Mouse (Mus musculus): Measurements from ENCODE around the gene Col6a5. TPM values are rescaled to one million over a fixed set of nuclear protein-coding genes. Genes with fewer than 3 reads are reported as not detected.

The Col6a5 gene
- polyA plus RNA-seq, 1 experiment from 2014 or later, result 0.04 TPM

DNA sequence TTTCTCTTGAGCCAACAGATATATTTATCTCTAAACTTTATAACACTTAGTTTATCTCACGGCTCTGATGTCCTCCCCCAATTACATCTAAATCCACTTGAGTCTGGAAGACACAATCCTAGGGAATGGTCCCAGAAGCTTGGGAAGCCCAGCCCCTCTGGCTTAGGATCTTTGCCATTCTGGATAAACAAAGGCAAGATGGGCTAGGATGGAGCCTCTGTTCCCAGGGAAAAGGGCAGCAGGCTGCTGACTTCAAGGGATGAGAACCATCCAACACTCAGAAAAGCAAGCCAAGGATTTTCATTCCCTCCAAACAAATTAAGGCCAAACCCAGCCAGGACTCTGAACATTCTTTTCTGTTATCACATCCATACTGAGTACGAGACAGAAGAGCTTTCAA is 51.1 kb downstream of the Col6a5 start:
- WGBS, result 84% methylated on average over 2 of the region's 2 CpGs
- no peaks in the 10 kb centered on the region for H3K4me1 ChIP-seq

DNA sequence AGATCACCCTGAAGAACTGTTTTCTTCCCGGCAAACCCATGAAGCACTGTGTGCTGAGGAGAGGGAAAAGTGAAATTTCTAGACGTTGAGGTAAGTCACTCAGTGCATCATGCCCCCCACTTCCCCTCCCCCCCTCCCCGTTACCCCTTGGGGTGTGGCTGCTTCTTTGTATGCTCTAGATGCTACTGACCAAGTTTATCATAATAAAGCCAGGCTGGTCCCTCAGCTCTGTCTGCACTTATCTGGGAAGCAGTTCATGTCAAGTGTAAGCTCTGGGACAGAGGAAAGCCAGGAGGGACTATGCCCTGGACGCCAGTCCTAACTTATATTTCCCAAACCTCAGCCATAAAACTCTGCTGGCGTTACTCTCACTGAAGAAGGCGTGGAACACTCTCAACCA is 53.0 kb downstream of the Col6a5 start:
- Histone ChIP-seq H3K9ac (no peak overlapping the region), H3K4me3 (no peak overlapping the region), H3K27ac (no peak overlapping the region), H3K9me3 (no peaks in the 10 kb centered on the region), H3K4me1 (no peaks in the 10 kb centered on the region), H3K27me3 (no peaks in the 10 kb centered on the region), H3K36me3 (no peaks in the 10 kb centered on the region), H3K4me2 (replicated peaks) (no peak overlapping the region)
- 79% methylated on average over 6 of the region's 6 CpGs for WGBS
- ATAC-seq (ENCODE audit: insufficient number of reproducible peaks, insufficient read depth, low FRiP score, low TSS enrichment), result no peak

More for the DNA sequence above, 51.1 kb downstream of the Col6a5 start:
- Histone ChIP-seq H3K4me3 (no peak overlapping the region), H3K27me3 (no peaks in the 10 kb centered on the region), H3K27ac (no peak overlapping the region), H3K9me3 (no peaks in the 10 kb centered on the region), H3K9ac (no peak overlapping the region), H3K4me2 (replicated peaks) (no peak overlapping the region), H3K36me3 (no peaks in the 10 kb centered on the region)
- no peak for ATAC-seq (ENCODE audit: insufficient number of reproducible peaks, insufficient read depth, low FRiP score, low TSS enrichment)

DNA sequence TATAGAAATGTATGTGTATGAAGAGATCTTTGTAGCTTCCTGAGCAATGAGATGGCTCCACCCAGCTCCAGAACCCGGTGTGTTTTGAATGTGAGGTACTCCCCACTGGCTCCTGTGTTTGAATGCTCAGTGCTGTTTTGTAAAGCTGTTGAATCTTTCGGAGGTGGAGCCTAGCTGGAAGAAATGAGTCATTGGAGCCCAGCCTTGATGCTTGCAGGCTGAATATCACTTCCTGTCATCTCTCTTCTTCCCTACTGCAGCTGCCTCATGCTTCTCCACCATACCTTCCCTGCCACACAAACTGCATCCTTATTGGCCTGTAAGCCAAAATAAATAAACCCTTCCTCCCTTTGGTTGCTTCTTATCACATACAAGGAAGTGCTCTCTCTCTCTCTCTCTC is 72.9 kb downstream of the Col6a5 start:
- no peak overlapping the region for H3K9ac ChIP-seq
- H3K4me3 ChIP-seq, result no peak overlapping the region
- H3K4me1 ChIP-seq, result no peaks in the 10 kb centered on the region
- no peak overlapping the region for H3K27ac ChIP-seq
- H3K36me3 ChIP-seq, result no peaks in the 10 kb centered on the region
- 58% methylated on average over 2 of the region's 2 CpGs for WGBS
- H3K4me2 ChIP-seq (replicated peaks), result no peak overlapping the region
- ATAC-seq (ENCODE audit: insufficient number of reproducible peaks, insufficient read depth, low FRiP score, low TSS enrichment), result no peak
- H3K9me3 ChIP-seq, result no peaks in the 10 kb centered on the region
- no peaks in the 10 kb centered on the region for H3K27me3 ChIP-seq

DNA sequence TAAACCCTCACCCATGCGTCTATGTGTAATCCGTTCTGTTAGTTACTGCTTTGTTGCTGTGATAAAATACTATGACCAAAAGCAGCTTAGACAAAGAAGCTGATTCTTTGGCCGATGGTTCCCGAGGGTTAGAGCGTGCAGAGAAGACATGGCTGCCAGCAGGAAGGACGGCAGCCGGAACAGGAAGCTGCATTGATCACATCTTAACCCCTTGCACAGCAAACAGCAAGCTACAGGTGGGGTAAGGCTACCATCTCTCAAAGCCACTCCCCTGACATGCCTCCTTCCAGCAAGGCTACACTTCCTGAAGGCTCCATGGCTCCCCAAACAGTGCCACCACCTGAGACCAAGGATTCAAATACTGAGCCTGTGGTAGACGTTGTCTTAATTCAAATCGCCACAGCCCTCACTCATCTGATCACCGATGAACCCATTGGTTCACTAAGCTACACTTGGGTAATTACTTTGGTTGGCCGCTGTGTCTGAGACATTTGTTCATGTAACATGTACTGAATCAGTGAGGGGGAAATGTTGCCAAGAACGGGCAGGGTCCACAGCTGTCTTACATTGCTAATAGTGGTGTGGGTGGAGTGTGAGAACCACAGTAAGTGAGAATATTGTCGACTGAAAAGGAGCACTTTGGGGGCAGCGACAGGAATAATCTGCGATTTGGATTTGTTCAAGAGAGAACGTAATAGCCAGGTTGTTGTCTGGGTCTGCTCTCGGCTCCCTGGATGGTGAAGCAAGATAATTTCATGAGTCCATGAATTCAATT is 75.6 kb downstream of the Col6a5 start:
- no peak for ATAC-seq (ENCODE audit: insufficient number of reproducible peaks, insufficient read depth, low FRiP score, low TSS enrichment)
- WGBS, result 78% methylated on average over 17 of the region's 17 CpGs
- no peaks in the 10 kb centered on the region for H3K4me1 ChIP-seq
- H3K9me3 ChIP-seq, result no peaks in the 10 kb centered on the region
- no peaks in the 10 kb centered on the region for H3K36me3 ChIP-seq
- no peaks in the 10 kb centered on the region for H3K27me3 ChIP-seq
- no peak overlapping the region for H3K4me2 ChIP-seq (replicated peaks)
- H3K4me3 ChIP-seq, result no peak overlapping the region
- H3K9ac ChIP-seq, result no peak overlapping the region
- H3K27ac ChIP-seq, result no peak overlapping the region

DNA sequence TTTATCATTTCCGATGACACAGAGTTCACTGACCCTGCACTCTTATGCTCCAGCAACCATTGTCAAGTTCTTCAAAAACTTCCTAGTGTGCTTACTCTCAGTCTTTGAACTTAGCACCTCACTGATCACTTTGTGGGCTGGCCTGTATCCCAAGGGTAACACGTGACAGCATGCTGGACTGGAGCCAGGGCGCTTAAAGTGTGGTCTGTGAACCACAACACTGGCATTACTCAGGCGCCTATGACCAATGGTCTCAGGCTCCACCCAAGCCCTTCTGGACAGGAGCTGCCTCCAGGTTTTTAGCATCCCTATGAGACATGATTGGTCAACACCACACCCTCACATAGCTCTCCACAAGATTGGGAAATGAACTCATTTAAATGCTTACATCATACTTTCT is 79.7 kb downstream of the Col6a5 start:
- Histone ChIP-seq H3K9me3 (no peaks in the 10 kb centered on the region), H3K36me3 (no peaks in the 10 kb centered on the region), H3K4me1 (no peaks in the 10 kb centered on the region), H3K4me3 (no peak overlapping the region), H3K27ac (no peak overlapping the region), H3K27me3 (no peaks in the 10 kb centered on the region), H3K9ac (no peak overlapping the region), H3K4me2 (replicated peaks) (no peak overlapping the region)
- 83% methylated on average over 4 of the region's 4 CpGs for WGBS
- no peak for ATAC-seq (ENCODE audit: insufficient number of reproducible peaks, insufficient read depth, low FRiP score, low TSS enrichment)

DNA sequence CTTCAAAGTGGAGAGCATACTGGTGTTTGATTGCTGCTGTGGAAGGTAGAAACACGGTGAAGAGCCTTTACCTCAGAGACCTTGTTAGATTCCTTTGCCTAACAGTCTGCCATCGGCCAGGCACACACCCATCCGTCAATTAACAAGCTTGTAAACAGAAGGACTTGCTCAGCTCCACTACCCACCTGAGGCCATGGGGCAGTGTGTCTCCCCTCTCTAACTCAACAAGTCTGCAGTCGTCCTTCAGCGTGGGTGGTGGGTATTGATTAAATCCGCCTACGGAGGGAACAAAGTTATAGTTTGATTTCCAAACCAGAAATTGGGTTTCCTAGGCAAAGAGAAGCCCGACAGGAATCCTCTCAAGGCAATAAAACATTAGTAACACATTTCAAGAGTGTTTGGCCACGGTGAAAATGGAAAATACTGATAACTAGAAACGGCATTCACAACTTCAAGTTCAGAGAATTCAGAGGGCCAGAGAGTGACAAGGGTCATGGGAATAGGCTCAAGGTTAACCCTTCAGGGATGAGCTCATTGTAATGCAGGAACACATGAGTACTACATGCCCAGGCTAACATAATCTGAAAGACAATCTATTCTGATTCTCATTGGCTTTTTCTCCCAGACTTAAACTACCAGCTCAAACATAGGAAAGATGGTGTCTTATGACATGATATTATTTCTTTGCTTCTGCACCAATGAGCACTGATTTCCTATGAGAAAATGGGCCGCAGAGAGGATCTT is 81.9 kb downstream of the Col6a5 start:
- H3K4me2 ChIP-seq (replicated peaks), result no peak overlapping the region
- no peak overlapping the region for H3K9ac ChIP-seq

DNA sequence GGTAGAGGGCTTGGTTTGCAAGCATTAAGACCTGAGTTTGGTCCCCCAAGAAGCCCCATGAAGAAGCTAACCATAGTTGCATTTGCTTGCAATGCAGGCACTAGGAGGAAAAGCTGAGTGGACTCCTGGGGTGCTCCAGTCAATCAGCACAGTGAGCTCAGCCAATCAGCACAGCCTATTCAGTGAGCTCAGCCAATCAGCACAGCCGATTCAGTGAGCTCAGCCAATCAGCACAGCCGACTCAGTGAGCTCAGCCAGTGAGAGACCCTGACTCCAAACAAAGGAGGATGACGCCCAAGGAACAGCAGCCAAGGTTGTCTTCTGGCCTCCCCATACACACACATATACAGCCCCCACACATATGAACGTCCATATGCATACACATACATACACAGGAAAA is 84.3 kb downstream of the Col6a5 start:
- ATAC-seq (ENCODE audit: insufficient number of reproducible peaks, insufficient read depth, low FRiP score, low TSS enrichment), result no peak
- Histone ChIP-seq H3K4me1 (no peaks in the 10 kb centered on the region), H3K4me3 (no peak overlapping the region), H3K4me2 (replicated peaks) (no peak overlapping the region), H3K36me3 (no peaks in the 10 kb centered on the region), H3K9me3 (no peaks in the 10 kb centered on the region), H3K9ac (no peak overlapping the region), H3K27ac (no peak overlapping the region), H3K27me3 (no peaks in the 10 kb centered on the region)
- WGBS, result 95% methylated on average over 4 of the region's 4 CpGs

More for the DNA sequence above, 81.9 kb downstream of the Col6a5 start:
- Histone ChIP-seq H3K36me3 (no peaks in the 10 kb centered on the region), H3K27me3 (no peaks in the 10 kb centered on the region), H3K9me3 (no peaks in the 10 kb centered on the region), H3K27ac (no peak overlapping the region), H3K4me1 (no peaks in the 10 kb centered on the region), H3K4me3 (no peak overlapping the region)
- ATAC-seq (ENCODE audit: insufficient number of reproducible peaks, insufficient read depth, low FRiP score, low TSS enrichment), result no peak
- 73% methylated on average over 11 of the region's 11 CpGs for WGBS

DNA sequence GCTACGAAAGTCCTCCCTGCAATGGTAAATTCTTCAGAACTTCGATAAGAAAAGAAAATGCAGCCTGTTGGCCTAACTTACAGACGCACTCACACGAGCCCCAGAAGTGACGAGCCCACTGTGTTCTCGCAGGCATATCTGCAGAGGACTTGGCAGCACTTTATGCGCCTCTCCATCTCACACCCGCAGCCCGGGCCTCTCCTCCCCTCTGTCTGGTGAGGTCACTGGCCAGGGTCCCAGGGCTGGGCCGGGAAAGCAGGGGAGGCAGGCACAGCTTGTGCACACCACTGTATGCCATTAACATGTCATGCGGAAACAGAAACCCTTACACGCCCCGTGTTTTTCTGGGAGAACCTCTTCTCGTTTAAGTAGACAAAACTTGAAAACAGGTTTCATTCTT is 88.8 kb downstream of the Col6a5 start:
- Histone ChIP-seq H3K4me2 (replicated peaks) (no peak overlapping the region), H3K4me1 (no peaks in the 10 kb centered on the region), H3K27me3 (no peaks in the 10 kb centered on the region), H3K4me3 (no peak overlapping the region), H3K9me3 (no peaks in the 10 kb centered on the region), H3K9ac (no peak overlapping the region), H3K27ac (no peak overlapping the region), H3K36me3 (no peaks in the 10 kb centered on the region)
- 79% methylated on average over 14 of the region's 14 CpGs for WGBS
- ATAC-seq (ENCODE audit: insufficient number of reproducible peaks, insufficient read depth, low FRiP score, low TSS enrichment), result no peak

DNA sequence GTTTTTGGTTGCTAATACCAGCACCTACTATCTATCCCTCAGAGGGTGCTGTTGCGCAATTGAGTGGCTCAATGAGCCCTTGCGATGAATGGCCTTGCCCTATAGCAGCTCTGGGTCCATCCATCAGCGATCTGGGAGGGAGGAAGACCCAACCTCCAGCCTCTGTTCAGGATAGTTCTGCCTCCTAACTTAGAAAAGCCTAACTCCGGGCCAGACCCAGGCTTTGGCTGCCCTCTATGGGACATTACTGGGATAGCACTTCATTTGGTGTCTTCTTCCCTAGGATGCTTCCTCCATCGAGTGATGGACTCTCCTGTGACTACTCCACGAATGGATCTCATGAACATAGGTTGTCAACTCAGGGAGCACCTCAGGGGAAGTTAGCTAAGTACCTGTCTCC is 102.7 kb downstream of the Col6a5 start:
- Histone ChIP-seq H3K9me3 (no peaks in the 10 kb centered on the region), H3K4me2 (replicated peaks) (no peak overlapping the region), H3K27ac (no peak overlapping the region), H3K4me3 (no peak overlapping the region), H3K9ac (no peak overlapping the region), H3K27me3 (no peaks in the 10 kb centered on the region), H3K36me3 (no peaks in the 10 kb centered on the region), H3K4me1 (no peaks in the 10 kb centered on the region)
- ATAC-seq (ENCODE audit: insufficient number of reproducible peaks, insufficient read depth, low FRiP score, low TSS enrichment), result no peak
- 15% methylated on average over 6 of the region's 6 CpGs for WGBS

DNA sequence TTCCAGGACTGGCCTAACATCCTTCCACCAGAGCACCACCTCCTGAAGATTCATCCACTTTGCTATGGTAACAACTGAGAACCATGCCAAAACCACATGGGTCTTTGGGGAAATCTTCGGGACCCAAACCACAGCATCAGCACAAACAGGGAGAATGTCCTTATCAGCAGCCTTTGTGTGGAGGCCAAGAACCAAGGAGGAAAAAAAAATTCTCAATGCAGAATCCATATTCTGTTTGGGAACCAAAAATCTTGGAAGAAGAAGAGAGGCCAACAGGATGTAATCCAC is 107.7 kb downstream of the Col6a5 start:
- Histone ChIP-seq H3K9ac (no peak overlapping the region), H3K4me3 (no peak overlapping the region), H3K27me3 (no peaks in the 10 kb centered on the region), H3K36me3 (no peaks in the 10 kb centered on the region), H3K4me2 (replicated peaks) (no peak overlapping the region), H3K27ac (no peak overlapping the region), H3K9me3 (no peaks in the 10 kb centered on the region), H3K4me1 (no peaks in the 10 kb centered on the region)
- 79% methylated on average over 1 of the region's 1 CpGs for WGBS
- ATAC-seq (ENCODE audit: insufficient number of reproducible peaks, insufficient read depth, low FRiP score, low TSS enrichment), result no peak

DNA sequence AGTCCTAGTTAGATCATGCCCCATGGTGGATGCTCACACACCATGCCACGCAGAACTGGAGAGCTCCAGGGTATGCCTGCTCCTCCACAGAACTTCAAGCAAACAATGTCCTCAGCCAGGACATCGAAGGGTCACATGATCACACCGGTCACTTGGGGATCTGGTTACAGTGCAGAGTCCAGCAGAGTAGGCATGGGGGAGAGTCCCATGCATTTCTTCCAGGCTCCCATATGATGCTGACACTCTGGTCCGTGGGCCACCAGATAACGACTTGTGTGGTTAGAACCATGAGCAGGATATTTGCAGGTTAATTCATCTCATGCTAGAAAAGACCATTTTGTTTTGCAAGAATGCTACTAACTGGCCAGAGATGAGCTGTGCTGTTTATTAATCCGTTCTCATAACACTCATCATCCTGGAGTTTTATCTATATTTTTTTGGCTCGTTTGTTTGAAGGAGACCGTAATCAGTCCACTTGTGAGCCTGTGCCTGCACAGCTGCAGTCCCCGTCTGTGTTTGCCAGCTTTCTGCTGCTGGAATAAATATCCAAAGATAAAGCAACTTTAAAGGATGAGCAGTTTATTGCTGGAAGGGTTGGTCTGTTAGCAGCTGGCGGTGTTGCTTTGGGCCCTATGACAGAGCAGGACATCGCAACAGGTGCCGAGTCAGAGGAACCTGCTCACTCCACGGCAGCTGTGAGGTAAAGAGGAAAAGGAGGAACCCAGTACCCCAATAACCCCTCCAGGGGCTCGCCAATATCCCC is 108.2 kb downstream of the Col6a5 start:
- no peak overlapping the region for H3K9ac ChIP-seq
- no peak for ATAC-seq (ENCODE audit: insufficient number of reproducible peaks, insufficient read depth, low FRiP score, low TSS enrichment)
- no peak overlapping the region for H3K4me3 ChIP-seq
- no peak overlapping the region for H3K27ac ChIP-seq
- 83% methylated on average over 14 of the region's 14 CpGs for WGBS
- H3K4me1 ChIP-seq, result no peaks in the 10 kb centered on the region
- H3K27me3 ChIP-seq, result no peaks in the 10 kb centered on the region
- H3K9me3 ChIP-seq, result no peaks in the 10 kb centered on the region
- H3K4me2 ChIP-seq (replicated peaks), result no peak overlapping the region
- no peaks in the 10 kb centered on the region for H3K36me3 ChIP-seq

DNA sequence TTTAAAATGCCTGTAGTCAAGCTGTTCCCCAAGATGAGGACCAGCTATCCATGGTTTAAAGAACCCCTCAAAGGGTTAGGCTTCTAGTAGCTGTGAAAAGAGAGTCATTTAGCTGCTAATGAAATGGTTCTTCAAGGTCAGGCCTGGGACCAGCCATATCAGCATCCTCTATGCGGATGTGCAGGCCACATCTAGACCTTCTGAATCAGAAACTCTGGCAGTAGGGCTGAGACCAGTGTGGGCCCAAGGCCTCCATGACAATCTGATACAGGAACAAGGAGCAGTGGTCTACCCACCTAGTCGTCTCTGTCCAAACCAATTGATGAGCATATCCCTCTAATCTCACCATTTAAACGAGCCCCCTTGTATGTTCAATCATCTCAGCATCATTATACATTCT is 109.4 kb downstream of the Col6a5 start:
- 91% methylated on average over 3 of the region's 3 CpGs for WGBS
- no peak for ATAC-seq (ENCODE audit: insufficient number of reproducible peaks, insufficient read depth, low FRiP score, low TSS enrichment)
- no peaks in the 10 kb centered on the region for H3K27me3 ChIP-seq

More for the DNA sequence above, 109.4 kb downstream of the Col6a5 start:
- no peaks in the 10 kb centered on the region for H3K36me3 ChIP-seq
- H3K27ac ChIP-seq, result no peak overlapping the region
- H3K9me3 ChIP-seq, result no peaks in the 10 kb centered on the region
- H3K4me3 ChIP-seq, result no peak overlapping the region
- no peak overlapping the region for H3K4me2 ChIP-seq (replicated peaks)
- H3K9ac ChIP-seq, result no peak overlapping the region
- H3K4me1 ChIP-seq, result no peaks in the 10 kb centered on the region

Measured in embryonic facial prominence, embryonic 12.5 days (tissue).